Mouse (Mus musculus) gastrocnemius, postnatal 36 days (tissue): ENCODE data around the gene Wdr59. TPM values are rescaled to one million over a fixed set of nuclear protein-coding genes. Genes with fewer than 3 reads are reported as not detected.

Experiments used
- DNase-seq, 2 experiments: peaks; one replicate each; pipeline ENCODE4 v3.0.0; 2022
- intact Hi-C: fragments of 180-260 bp; cut with DNase I; formaldehyde crosslinking; loops from one replicate; pipeline ENCODE4 v1.15.1; 2025
- long read RNA-seq, 2 experiments: library from polyadenylated mRNA; stranded (forward); transcript quantifications; one replicate each; pipeline ENCODE4 v2.0.0; 2021
- total RNA-seq, 2 experiments: library from RNA; stranded (reverse); gene quantifications; 2 replicates each; pipeline ENCODE4 v1.2.3; 2021

The Wdr59 gene
- 1 to 10 TPM; 7.1 to 8.1 TPM for total RNA-seq
- long read RNA-seq, experiment 1, full-length matches to known transcripts, result 1 of 5 reads
- long read RNA-seq, experiment 1, partial matches to known transcripts, result 2 of 5 reads
- long read RNA-seq, experiment 1, other reads (novel, unspliced or antisense), result 2 of 5 reads
- long read RNA-seq, experiment 2, partial matches to known transcripts, result 1 of 3 reads
- long read RNA-seq, experiment 2, other reads (novel, unspliced or antisense), result 2 of 3 reads

- intact Hi-C loops, result no loop called here
These were observed at the start of gene Wdr59 for GRCm38 (mm10) chr8:111521713-111522429. Wdr59 (minus strand) TSS chr8:111522092.

GRCm38 (mm10) chr8:111571661-111572060, 49.8 kb upstream of the Wdr59 start:
- no peak for DNase-seq
- intact Hi-C loops, result no loop called here

More at GRCm38 (mm10) chr8:111521713-111522429, at the start of gene Wdr59:
- DNase-seq, result peak; percentile 87 to 96

GRCm38 (mm10) chr8:111570432-111570831, 48.5 kb upstream of the Wdr59 start:
- no peak for DNase-seq

GRCm38 (mm10) chr8:111569926-111570325, 48.0 kb upstream of the Wdr59 start:
- intact Hi-C loops, result no loop called here
- no peak for DNase-seq

More at GRCm38 (mm10) chr8:111570432-111570831, 48.5 kb upstream of the Wdr59 start:
- intact Hi-C loops, result no loop called here

GRCm38 (mm10) chr8:111568029-111568428, 46.1 kb upstream of the Wdr59 start:
- intact Hi-C loops, result no loop called here
- DNase-seq, result no peak

GRCm38 (mm10) chr8:111567571-111567970, 45.7 kb upstream of the Wdr59 start:
- intact Hi-C loops, result no loop called here
- DNase-seq, result no peak

GRCm38 (mm10) chr8:111566326-111566725, 44.4 kb upstream of the Wdr59 start:
- intact Hi-C loops, result no loop called here
- DNase-seq, result no peak

GRCm38 (mm10) chr8:111565784-111566191, 43.9 kb upstream of the Wdr59 start:
- intact Hi-C loops, result no loop called here
- DNase-seq, result no peak

- intact Hi-C loops, result no loop called here
- no peak for DNase-seq
These were observed 42.2 kb upstream of the Wdr59 start for GRCm38 (mm10) chr8:111564093-111564492.

- DNase-seq, result no peak
- intact Hi-C loops, result no loop called here
These were observed 41.8 kb upstream of the Wdr59 start for GRCm38 (mm10) chr8:111563687-111564086.

- no peak for DNase-seq
- intact Hi-C loops, result no loop called here
These were observed 41.2 kb upstream of the Wdr59 start for GRCm38 (mm10) chr8:111563075-111563474.

- DNase-seq, result no peak
- intact Hi-C loops, result no loop called here
These were observed 40.4 kb upstream of the Wdr59 start for GRCm38 (mm10) chr8:111562274-111562803.

GRCm38 (mm10) chr8:111561824-111562223, 39.9 kb upstream of the Wdr59 start:
- intact Hi-C loops, result no loop called here

GRCm38 (mm10) chr8:111551511-111552130, 29.7 kb upstream of the Wdr59 start:
- no peak for DNase-seq
- intact Hi-C loops, result no loop called here

More at GRCm38 (mm10) chr8:111561824-111562223, 39.9 kb upstream of the Wdr59 start:
- no peak for DNase-seq

- DNase-seq, result no peak
- intact Hi-C loops, result no loop called here
These were observed 28.3 kb upstream of the Wdr59 start for GRCm38 (mm10) chr8:111550002-111550870.

- intact Hi-C loops, result no loop called here
- DNase-seq, result no peak
These were observed 26.3 kb upstream of the Wdr59 start for GRCm38 (mm10) chr8:111548201-111548600.

GRCm38 (mm10) chr8:111547144-111547543, 25.3 kb upstream of the Wdr59 start:
- intact Hi-C loops, result no loop called here
- DNase-seq, result no peak

- intact Hi-C loops, result no loop called here
- DNase-seq, result no peak
These were observed 23.7 kb upstream of the Wdr59 start for GRCm38 (mm10) chr8:111545406-111546156.

GRCm38 (mm10) chr8:111543712-111544380, 22.0 kb upstream of the Wdr59 start:
- intact Hi-C loops, result no loop called here
- no peak for DNase-seq
